Mouse (Mus musculus) retina, adult 2 months (tissue): Measurements from ENCODE around the gene Ptprj.

Experiments
- DNase-seq: peaks from one replicate; pipeline ENCODE4 v3.0.0-alpha.2; 2012; ENCODE audit warnings: low read depth, low spot score

Gene Ptprj

GRCm38 (mm10) chr2:90580236-90581005 is at the start of gene Ptprj:
Gene Ptprj (minus strand): TSS chr2:90580647.
- no peak for DNase-seq

DNA sequence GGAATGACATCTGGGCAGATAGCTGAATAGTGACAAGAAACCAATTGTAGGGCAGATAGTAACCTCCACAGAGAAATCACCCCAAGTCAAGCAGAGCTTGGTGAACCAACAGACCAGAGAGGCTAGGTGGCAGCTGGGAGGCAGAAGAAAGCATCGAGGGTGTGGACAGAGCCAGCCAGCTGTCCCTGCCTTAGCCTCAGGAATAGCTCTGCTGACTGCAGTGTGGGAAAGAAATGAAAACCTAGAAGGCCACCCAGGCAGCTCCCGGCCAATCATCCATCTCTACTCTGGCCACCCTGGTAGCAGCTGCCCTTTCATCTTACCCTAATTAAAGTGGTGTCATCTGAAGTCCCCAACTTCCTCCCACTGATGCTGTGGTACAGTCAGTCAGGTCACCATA is 49.1 kb upstream of the Ptprj start:
- no peak for DNase-seq

DNA sequence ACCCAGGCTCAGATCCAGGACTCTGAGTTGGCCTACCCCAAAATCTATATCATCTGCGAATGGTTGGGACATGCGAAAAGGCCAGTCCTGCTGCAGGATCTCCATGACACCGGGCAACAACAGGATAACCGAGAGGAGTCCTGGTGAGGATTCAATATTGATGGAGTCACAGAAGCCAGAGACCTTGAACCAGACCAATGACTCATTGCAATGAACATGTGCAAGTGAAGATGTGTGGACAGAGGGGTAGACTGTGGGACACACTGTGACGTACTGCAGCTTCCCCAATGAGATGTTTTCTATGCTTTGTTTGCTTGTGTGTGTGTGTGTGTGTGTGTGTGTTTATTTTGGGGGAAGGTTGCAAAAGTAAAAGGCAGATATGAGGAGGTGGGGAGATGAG is 47.8 kb upstream of the Ptprj start:
- DNase-seq, result no peak

DNA sequence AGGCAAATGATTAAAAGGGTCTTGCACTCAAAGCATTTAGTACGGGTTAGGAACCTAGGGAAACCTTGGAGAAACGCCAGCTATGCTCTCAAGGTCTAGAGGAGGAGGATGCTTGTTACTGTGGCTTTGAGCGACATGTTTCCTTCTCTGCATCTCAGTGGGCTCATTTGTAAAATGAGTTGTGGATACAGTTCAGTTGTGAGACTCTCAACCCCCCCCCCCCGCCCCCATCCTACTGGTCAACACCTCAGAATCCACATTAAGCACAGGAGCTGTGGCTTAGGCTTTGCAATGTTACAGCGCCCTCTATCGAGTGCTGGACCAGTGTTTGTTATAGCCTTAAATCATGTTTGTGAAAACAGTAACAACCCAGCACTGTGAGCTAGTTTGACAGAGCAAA is 44.5 kb upstream of the Ptprj start:
- DNase-seq, result peak; percentile 18

DNA sequence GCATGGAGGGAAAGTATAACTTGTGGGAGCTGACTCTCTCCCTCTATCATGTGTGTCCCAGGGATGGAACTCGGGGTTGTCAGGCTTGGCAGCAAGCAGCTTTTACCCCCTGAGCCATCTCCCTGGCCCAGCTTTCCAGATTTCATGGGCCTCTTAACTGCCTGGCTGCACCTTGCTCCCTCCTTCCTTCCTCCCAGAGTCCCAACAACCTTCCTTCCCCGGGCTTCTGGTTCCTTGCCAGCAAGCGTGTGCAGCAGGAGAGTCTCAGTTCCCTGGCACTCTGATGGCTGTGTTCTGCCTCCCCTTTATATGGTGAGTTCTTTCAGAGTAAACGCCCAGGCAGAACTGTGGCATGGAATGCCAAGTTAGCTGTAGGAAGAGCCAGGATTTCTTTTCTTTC is 43.9 kb upstream of the Ptprj start:
- no peak for DNase-seq

- no peak for DNase-seq
Measured at GRCm38 (mm10) chr2:90620815-90621214, 40.4 kb upstream of the Ptprj start.

GRCm38 (mm10) chr2:90619648-90620047 is 39.2 kb upstream of the Ptprj start:
- DNase-seq, result no peak

DNA sequence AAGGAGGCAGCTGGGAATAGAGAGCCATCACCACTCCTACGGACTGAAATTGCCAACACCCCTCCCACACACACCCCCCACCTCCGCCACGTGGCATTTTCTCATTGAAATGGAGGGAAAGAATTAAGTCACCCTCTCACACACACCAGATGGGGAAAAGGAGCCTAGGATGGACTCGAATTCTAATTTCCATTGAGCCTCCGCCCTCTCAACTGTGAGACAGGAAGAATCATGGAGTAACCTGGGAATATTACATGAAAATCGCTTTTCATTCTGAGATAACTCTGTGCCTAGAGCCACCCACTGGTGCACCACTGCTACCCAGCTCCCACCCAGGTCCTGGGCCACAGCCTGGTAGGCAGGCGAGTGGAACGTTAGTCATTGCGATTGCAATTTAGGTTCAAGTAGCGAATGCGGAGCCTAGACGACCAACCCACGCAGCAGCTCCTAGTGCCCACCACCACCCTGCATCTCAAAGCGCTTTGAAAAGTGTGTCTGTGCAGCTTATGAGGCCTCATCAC is 34.3 kb upstream of the Ptprj start:
- no peak for DNase-seq

GRCm38 (mm10) chr2:90613591-90613990 is 33.1 kb upstream of the Ptprj start:
- no peak for DNase-seq

- DNase-seq, result no peak
Measured at GRCm38 (mm10) chr2:90613006-90613405, 32.6 kb upstream of the Ptprj start.

- no peak for DNase-seq
Measured at GRCm38 (mm10) chr2:90611959-90612571, 31.6 kb upstream of the Ptprj start.

DNA sequence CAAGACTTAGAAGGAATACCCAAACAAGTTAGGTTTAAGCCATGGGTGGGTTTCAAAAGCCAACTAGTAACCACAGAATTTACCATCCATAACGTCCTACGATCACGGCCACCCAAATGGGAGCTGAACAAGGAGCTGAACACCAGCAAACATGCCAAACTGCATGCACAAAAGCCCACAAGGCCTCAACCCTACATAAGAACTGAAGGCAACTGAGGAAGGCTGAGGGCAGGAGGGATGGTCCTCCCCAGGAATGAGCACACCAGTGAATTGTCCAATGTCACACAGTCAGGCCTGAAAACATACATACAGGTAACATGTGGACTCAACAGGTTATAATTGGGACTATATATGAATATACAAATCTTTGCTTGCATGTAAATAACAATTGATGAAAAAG is 20.6 kb upstream of the Ptprj start:
- DNase-seq, result no peak

GRCm38 (mm10) chr2:90588141-90588540 is 7.7 kb upstream of the Ptprj start:
- no peak for DNase-seq

- no peak for DNase-seq
Measured at GRCm38 (mm10) chr2:90584506-90584905, 4.1 kb upstream of the Ptprj start.

GRCm38 (mm10) chr2:90583628-90584131 is 3.2 kb upstream of the Ptprj start:
- no peak for DNase-seq

- DNase-seq, result no peak
Measured at GRCm38 (mm10) chr2:90582814-90583213, 2.4 kb upstream of the Ptprj start.

DNA sequence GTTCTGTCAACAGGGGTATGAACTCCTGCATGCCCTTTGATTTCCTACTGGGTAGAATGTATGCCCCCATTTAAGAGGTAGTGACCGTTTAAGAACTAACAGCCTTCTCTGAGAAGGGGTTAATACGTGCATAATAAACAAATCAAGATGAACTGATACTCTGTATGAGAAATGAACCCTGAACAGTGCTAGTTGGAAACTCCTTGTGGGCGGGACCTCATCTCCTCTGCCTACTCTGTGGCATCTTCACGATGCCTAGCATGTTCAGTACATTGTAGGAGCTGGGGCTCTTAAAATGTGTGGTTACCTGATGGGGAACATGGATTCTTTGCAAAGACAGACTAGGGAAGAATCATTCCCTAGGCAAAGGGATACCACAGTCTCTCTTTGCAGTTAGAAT is 1.9 kb upstream of the Ptprj start:
- DNase-seq, result no peak

DNA sequence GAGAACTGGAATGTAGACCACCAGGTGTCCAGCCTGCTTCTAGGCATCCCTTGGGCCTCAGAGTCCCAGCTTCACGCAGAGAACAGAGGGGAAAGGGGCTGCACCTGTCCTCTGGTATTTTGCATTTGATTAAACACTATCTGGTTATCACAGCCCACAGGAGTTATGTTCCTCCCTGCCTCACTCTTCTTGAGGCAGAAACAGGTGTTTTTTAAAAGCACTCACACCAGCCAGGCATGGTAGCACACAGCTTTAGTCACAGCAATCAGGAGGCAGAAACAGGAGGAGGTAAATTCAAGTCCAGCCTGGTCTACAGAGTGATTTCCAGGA is 1.3 kb upstream of the Ptprj start:
- no peak for DNase-seq

GRCm38 (mm10) chr2:90581006-90581795 is 754 bp upstream of the Ptprj start:
- no peak for DNase-seq

DNA sequence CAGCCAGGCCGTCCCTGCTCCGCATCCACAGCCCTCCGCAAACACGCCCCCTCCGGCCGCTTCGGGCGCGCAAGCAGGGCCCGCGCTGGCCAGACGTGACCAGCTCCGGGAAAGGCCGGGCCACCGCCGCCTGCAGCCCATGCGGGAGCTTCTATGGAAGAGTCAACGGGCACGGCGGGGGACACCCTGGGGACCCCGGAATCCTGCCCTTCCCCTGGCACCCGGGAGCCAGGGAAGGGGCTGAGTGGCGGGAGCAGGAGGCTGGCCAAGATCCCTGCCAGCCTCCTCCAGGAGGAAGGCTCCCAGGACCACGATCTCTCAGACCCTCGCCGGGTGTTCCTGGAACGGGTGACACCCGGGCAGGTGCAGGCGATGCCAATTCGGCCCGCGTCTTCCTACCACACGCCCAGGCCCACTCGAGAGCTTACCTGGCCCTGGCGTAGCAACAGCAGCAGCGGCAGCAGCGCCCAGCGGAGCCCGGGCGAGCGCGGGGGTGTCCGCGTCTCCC is 665 bp downstream of the Ptprj start:
- no peak for DNase-seq

- no peak for DNase-seq
Measured at GRCm38 (mm10) chr2:90579038-90579727, 1.3 kb downstream of the Ptprj start.
